Mouse (Mus musculus) kidney, postnatal 0 days (tissue): ENCODE results near the gene Atp7b. TPM values are rescaled to one million over a fixed set of nuclear protein-coding genes. Genes with fewer than 3 reads are reported as not detected.

Source experiments
- ATAC-seq: fragments of 200-750 bp; cut with Nextera tagmentation; replicated peaks from 2 replicates; pipeline ENCODE4 v1.8.0; 2017; ENCODE audit warnings: low read depth, moderate number of reproducible peaks, moderate TSS enrichment, moderate library complexity; ENCODE audit not compliant: low FRiP score
- DNase-seq: peaks from one replicate; pipeline ENCODE4 v3.0.0-alpha.2; 2016; ENCODE audit warnings: low spot score
- H3K27ac ChIP-seq: fragments of 300-500 bp; sonication (generic); 2 replicates; pipeline ENCODE4 v1.5.1; 2014; ENCODE audit warnings: mild to moderate bottlenecking
- H3K27me3 ChIP-seq: fragments of 300-500 bp; sonication (generic); 2 replicates; pipeline ENCODE4 v1.6.1; 2014; ENCODE audit warnings: low read length, mixed read lengths; ENCODE audit not compliant: insufficient read depth
- H3K36me3 ChIP-seq: fragments of 300-500 bp; sonication (generic); 2 replicates; pipeline ENCODE4 v1.6.1; 2014; ENCODE audit warnings: low read length, mixed read lengths; ENCODE audit not compliant: insufficient read depth
- H3K4me1 ChIP-seq: fragments of 300-500 bp; sonication (generic); replicated peaks from 2 replicates; pipeline ENCODE4 v1.6.1; 2014; ENCODE audit warnings: antibody characterized with exemption, low read length, mixed read lengths; ENCODE audit not compliant: insufficient read depth
- H3K4me2 ChIP-seq: fragments of 300-500 bp; sonication (generic); 2 replicates; pipeline ENCODE4 v1.6.1; 2014; ENCODE audit warnings: mild to moderate bottlenecking, low read length, moderate library complexity, mixed read lengths
- H3K4me3 ChIP-seq: fragments of 300-500 bp; sonication (generic); replicated peaks from 2 replicates; pipeline ENCODE4 v1.5.1; 2014; ENCODE audit warnings: low read depth, low read length
- H3K9ac ChIP-seq: fragments of 300-500 bp; sonication (generic); 2 replicates; pipeline ENCODE4 v1.6.1; 2014; ENCODE audit warnings: low read depth, low read length
- H3K9me3 ChIP-seq: fragments of 300-500 bp; sonication (generic); replicated peaks from 2 replicates; pipeline ENCODE4 v1.6.1; 2016; ENCODE audit warnings: low read length, inconsistent platforms, mixed read lengths
- CTCF ChIP-seq: IDR thresholded peaks from 2 replicates; pipeline ENCODE4 v1.5.1; 2016; ENCODE audit warnings: antibody characterized with exemption, low read depth, mild to moderate bottlenecking, moderate library complexity
- WGBS: fragments of 180-500 bp; shearing (Covaris S2); extraction: QIAGEN DNeasy Blood & Tissue Kit; methylation state at CpG from one replicate; pipeline ENCODE4 v1.1.7; 2014; 5-methylcytosine and 5-hydroxymethylcytosine counted together
- polyA plus RNA-seq: library from polyadenylated mRNA; unstranded; fragments of >200 nt; fragmentation: Nextera tagmentation; extraction: Ambion mirVana; gene quantifications from 2 replicates; pipeline ENCODE4 v1.2.1, GENCODE M21; 2015

Atp7b gene
- polyA plus RNA-seq, 1 experiment from 2014 or later = 0.33 TPM

- Histone ChIP-seq H3K36me3 (no peaks in the 10 kb centered on the region), H3K9me3 (no peaks in the 10 kb centered on the region), H3K4me1 (no peaks in the 10 kb centered on the region), H3K27me3 (no peaks in the 10 kb centered on the region), H3K27ac (no peak overlapping the region), H3K4me2 (no peak overlapping the region), H3K9ac (no peak overlapping the region), H3K4me3 (no peak overlapping the region)
- DNase-seq (no peak), ATAC-seq (no peak)
- 92% methylated on average over 9 of the region's 9 CpGs for WGBS
- no peak for TF ChIP-seq CTCF
Observed at GRCm38 (mm10) chr8:22036137-22036536, 24.0 kb downstream of the Atp7b start.

DNA sequence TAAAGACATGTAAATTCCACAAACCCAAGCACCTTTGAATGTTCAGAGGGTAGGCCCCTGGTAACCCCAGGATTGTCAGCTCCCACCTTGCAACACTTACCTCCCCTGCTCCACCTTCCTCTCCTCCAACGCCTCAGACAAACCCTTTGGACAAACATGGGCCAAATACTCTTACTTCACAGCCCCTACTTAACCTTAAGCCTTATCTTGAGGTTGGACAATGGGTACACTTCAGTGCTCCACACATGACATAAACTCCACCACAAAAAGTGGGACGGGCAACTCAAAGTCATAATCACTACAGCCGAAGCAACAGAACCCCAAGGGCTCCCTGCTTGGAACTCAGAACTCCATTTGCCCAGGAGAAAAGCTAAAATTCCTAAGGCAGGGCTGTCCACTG lies 29.1 kb downstream of the Atp7b start:
- Histone ChIP-seq H3K9ac (no peak overlapping the region), H3K27me3 (no peaks in the 10 kb centered on the region), H3K27ac (no peak overlapping the region), H3K36me3 (no peaks in the 10 kb centered on the region), H3K4me1 (no peaks in the 10 kb centered on the region), H3K4me3 (no peak overlapping the region), H3K4me2 (no peak overlapping the region), H3K9me3 (no peaks in the 10 kb centered on the region; the same call in 1 of the 2 replicates)
- DNase-seq = no peak
- no peak for ATAC-seq
- TF ChIP-seq CTCF = no peak
- 80% methylated on average over 3 of the region's 3 CpGs for WGBS

- Histone ChIP-seq H3K9me3 (no peaks in the 10 kb centered on the region; the same call in 1 of the 2 replicates), H3K27me3 (no peaks in the 10 kb centered on the region), H3K4me1 (no peaks in the 10 kb centered on the region), H3K36me3 (no peaks in the 10 kb centered on the region), H3K4me2 (no peak overlapping the region), H3K4me3 (no peak overlapping the region), H3K9ac (no peak overlapping the region), H3K27ac (no peak overlapping the region)
- 0 out of 2 replicates have a peak, but pooled peaks have one; percentile 21 for TF ChIP-seq CTCF
- DNase-seq (no peak), ATAC-seq (no peak)
- WGBS = 88% methylated on average over 3 of the region's 3 CpGs
Observed at GRCm38 (mm10) chr8:22028973-22029372, 31.1 kb downstream of the Atp7b start.

GRCm38 (mm10) chr8:22025241-22025640 lies 34.9 kb downstream of the Atp7b start:
- Histone ChIP-seq H3K4me2 (no peak overlapping the region), H3K9me3 (no peaks in the 10 kb centered on the region; the same call in 1 of the 2 replicates), H3K9ac (no peak overlapping the region), H3K4me3 (no peak overlapping the region), H3K27ac (no peak overlapping the region), H3K36me3 (no peaks in the 10 kb centered on the region), H3K4me1 (no peaks in the 10 kb centered on the region), H3K27me3 (no peaks in the 10 kb centered on the region)
- DNase-seq = no peak
- 69% methylated on average over 4 of the region's 4 CpGs for WGBS
- ATAC-seq = no peak
- no peak for TF ChIP-seq CTCF

- H3K36me3 ChIP-seq = no peaks in the 10 kb centered on the region
- H3K27me3 ChIP-seq = no peaks in the 10 kb centered on the region
- no peak overlapping the region for H3K9ac ChIP-seq
- no peak overlapping the region for H3K4me2 ChIP-seq
- ATAC-seq (no peak), DNase-seq (no peak)
- H3K4me3 ChIP-seq = no peak overlapping the region
- peak; percentile 31; the same call in 1 of the 2 replicates for TF ChIP-seq CTCF
- H3K9me3 ChIP-seq = no peaks in the 10 kb centered on the region
- no peaks in the 10 kb centered on the region for H3K4me1 ChIP-seq
- H3K27ac ChIP-seq = no peak overlapping the region
- 55% methylated on average over 7 of the region's 7 CpGs for WGBS
Observed at GRCm38 (mm10) chr8:22022244-22022643, 37.9 kb downstream of the Atp7b start.

GRCm38 (mm10) chr8:22019498-22019897 lies 40.6 kb downstream of the Atp7b start:
- Histone ChIP-seq H3K27ac (no peak overlapping the region), H3K9me3 (no peaks in the 10 kb centered on the region), H3K36me3 (no peaks in the 10 kb centered on the region), H3K4me2 (no peak overlapping the region), H3K9ac (no peak overlapping the region), H3K4me1 (no peaks in the 10 kb centered on the region), H3K4me3 (no peak overlapping the region), H3K27me3 (no peaks in the 10 kb centered on the region)
- ATAC-seq = no peak
- TF ChIP-seq CTCF = no peak
- WGBS = 78% methylated on average over 5 of the region's 5 CpGs
- DNase-seq = no peak

DNA sequence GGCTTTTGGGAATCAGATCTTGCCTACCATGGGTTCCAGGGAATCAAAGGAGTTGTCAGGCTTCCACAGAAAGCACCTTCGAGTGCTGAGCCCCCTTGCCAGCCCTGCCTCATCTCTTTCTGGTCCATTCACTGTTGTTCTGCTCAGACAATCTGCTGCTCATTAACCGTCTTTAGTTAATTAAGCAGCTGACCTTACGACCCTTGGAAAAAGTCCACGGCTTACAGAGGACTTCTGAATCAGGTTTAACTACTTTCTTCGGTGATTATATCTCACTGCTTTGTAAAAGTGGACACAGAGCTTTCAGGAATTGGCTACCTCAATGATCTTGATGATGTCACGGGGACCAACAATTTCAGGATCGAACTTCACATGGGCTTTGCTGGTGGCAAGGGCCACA lies 42.4 kb downstream of the Atp7b start:
- no peak for TF ChIP-seq CTCF
- H3K4me1 ChIP-seq = no peaks in the 10 kb centered on the region
- no peak overlapping the region for H3K27ac ChIP-seq
- no peak overlapping the region for H3K4me2 ChIP-seq
- ATAC-seq (no peak), DNase-seq (no peak)
- no peaks in the 10 kb centered on the region for H3K27me3 ChIP-seq
- no peaks in the 10 kb centered on the region for H3K9me3 ChIP-seq
- H3K36me3 ChIP-seq = no peaks in the 10 kb centered on the region
- H3K9ac ChIP-seq = no peak overlapping the region
- H3K4me3 ChIP-seq = no peak overlapping the region
- 60% methylated on average over 7 of the region's 7 CpGs for WGBS
